Mouse (Mus musculus): ENCODE measurements around the gene Pxt1.

DNA sequence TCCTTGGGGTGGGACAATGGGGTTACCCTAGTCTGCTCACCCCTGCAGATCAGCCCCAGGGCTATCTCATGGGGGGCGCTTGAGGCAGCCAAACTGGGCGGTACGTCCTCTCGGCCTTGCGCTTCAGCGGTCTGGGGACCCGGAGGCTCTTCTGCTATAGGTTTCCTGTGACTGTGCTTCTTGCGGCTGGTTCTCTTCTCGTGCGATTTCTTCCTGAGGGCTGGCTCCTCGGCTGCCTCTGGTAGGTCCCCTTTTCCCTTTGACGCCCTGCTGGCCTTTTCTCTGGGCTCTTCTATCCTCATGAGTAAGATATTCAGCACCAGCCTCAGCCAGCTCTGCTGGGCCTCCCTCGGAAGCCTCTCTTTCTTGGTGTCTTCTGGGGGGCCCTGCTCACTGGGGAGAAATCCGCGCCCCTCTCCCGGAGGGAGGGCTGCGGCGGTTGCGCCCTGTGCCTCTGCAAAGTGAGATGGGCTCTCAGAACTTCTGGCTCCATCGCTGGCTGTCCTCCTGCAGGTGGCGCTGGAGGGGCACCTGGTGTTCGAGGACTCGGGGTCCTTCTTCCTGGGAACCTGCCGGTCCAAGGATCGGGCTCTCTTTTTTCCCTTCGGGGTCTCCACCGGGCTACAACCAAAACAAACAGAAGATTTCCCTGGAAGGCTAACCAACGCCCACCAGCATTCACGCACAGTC, 34.2 kb downstream of the Pxt1 start:
- peak; percentile 53 for TF ChIP-seq CTCF (IDR thresholded peaks at IDR 0.05; ENCODE audit: low read depth)
- no peak for TF ChIP-seq EP300 (IDR thresholded peaks at IDR 0.05; ENCODE audit: low read depth)

Measured in heart, postnatal 0 days (tissue).